Comparison of ENCODE assay signal across 11 mouse cellular contexts in the genomic region with DNA sequence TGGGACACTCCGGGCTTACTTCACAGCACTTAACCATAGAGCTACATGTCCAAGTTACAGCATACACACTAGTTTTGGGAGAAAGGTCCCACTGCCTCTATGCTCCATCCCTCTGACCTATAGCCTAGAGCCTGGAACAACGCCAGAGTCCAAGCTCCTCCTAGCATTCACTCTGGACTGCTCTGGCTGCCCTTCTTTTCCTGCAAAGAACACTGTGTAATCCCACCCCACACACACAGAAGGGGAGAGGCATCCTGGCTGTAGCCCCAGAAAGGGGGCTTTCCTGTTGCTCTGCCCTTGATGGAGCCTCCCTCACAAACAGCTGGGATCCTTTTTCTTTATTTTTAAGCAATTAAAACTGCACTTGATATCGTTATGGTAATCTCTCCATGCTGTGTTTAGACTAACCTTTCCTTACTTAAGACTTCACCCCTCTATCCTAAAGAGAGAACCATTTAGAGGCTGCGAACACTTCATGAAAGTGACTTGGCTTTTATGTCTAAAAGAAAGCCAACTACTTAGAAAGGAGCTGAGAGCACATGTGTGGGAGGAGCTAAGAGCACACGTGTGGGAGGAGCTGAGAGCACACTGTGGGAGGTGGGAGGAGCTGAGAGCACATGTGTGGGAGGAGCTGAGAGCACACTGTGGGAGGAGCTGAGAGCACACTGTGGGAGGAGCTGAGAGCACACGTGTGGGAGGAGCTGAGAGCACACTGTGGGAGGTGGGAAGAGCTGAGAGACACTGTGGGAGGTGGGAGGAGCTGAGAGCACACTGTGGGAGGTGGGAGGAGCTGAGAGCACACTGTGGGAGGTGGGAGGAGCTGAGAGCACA.
A peak's percentile ranks its signal among the peaks of the same experiment; 100 is the strongest.
DNase-seq lines count a peak whose midpoint lies in the region; ATAC-seq and TF ChIP-seq lines count a peak whose summit lies in the region.
"Had no signal": no experiment of that assay in that cellular context is flagged by ENCODE, and none has a peak within 500 bp of the region (broad histone marks: within the 10 kb centered on the region; RNA-seq: fewer than 3 reads in every experiment).

No protein-coding gene starts in this region.

- ATAC-seq in heart, postnatal 0 days (ENCODE audit: insufficient read depth, low read depth), result no peak

- H3K36me3 ChIP-seq in heart, postnatal 0 days (replicated peaks; ENCODE audit: control insufficient read depth, insufficient read depth, low read length), result no peaks in the 10 kb centered on the region
- H3K36me3 ChIP-seq: hindbrain, embryonic 13.5 days; liver, embryonic 13.5 days; neural tube, embryonic 13.5 days had no signal

- H3K27ac ChIP-seq in heart, postnatal 0 days (ENCODE audit: low read depth), result 0 out of 2 replicates have a peak overlapping the region, but pooled peaks have one; percentile 2
- H3K27ac ChIP-seq: hindbrain, embryonic 13.5 days; liver, embryonic 13.5 days; neural tube, embryonic 13.5 days had no signal

- H3K4me2 ChIP-seq in heart, postnatal 0 days (ENCODE audit: low read depth, low read length), result no peak overlapping the region
- H3K4me2 ChIP-seq: hindbrain, embryonic 13.5 days; liver, embryonic 13.5 days; neural tube, embryonic 13.5 days had no signal

- H3K9ac ChIP-seq in heart, postnatal 0 days (replicated peaks; ENCODE audit: low read depth, low read length), result no peak overlapping the region
- H3K9ac ChIP-seq: hindbrain, embryonic 13.5 days; liver, embryonic 13.5 days; neural tube, embryonic 13.5 days had no signal

- TF ChIP-seq CTCF in heart, postnatal 0 days (IDR thresholded peaks at IDR 0.05; ENCODE audit: low read depth), result no peak

- no peaks in the 10 kb centered on the region for H3K9me3 ChIP-seq in heart, postnatal 0 days (replicated peaks; ENCODE audit: control insufficient read depth, low read length)
- H3K9me3 ChIP-seq: hindbrain, embryonic 13.5 days; liver, embryonic 13.5 days; neural tube, embryonic 13.5 days had no signal

- 60% methylated on average over 6 of the region's 6 CpGs for WGBS in heart, postnatal 0 days

- DNase-seq in heart, postnatal 0 days (ENCODE audit: low spot score), result no peak
- DNase-seq in heart, adult 9 months (ENCODE audit: low spot score in 2 of 2), result no peak
- peak; percentile 25 for DNase-seq in thymus, postnatal 0 days (ENCODE audit: low spot score)
- no peak for DNase-seq in thymus, adult 18-20 months
- DNase-seq in kidney, postnatal 10 days, result peak; percentile 77
- no peak for DNase-seq in right cerebral cortex, postnatal 14 days
- DNase-seq in frontal cortex, postnatal 14 days (ENCODE audit: low spot score in 2 of 2), result no peak
- no peak for DNase-seq in ovary, postnatal 36 days (ENCODE audit: low spot score)
- DNase-seq: liver, embryonic 13.5 days had no signal

- H3K4me3 ChIP-seq in heart, postnatal 0 days (ENCODE audit: low read depth, low read length), result no peak overlapping the region
- H3K4me3 ChIP-seq: hindbrain, embryonic 13.5 days; liver, embryonic 13.5 days; neural tube, embryonic 13.5 days had no signal

- H3K4me1 ChIP-seq in heart, postnatal 0 days (ENCODE audit: control insufficient read depth, insufficient read depth), result peaks cover 51% of the 10 kb centered on the region
- H3K4me1 ChIP-seq: liver, embryonic 13.5 days had no signal

- TF ChIP-seq EP300 in heart, postnatal 0 days (IDR thresholded peaks at IDR 0.05; ENCODE audit: low read depth), result no peak

- H3K27me3 ChIP-seq in heart, postnatal 0 days (ENCODE audit: control insufficient read depth, insufficient read depth, low read length), result no peaks in the 10 kb centered on the region
- H3K27me3 ChIP-seq: hindbrain, embryonic 13.5 days; liver, embryonic 13.5 days; neural tube, embryonic 13.5 days had no signal

Comparison
In these comparisons a context has a peak if more than half of its experiments do, and no peak if none do; other contexts are left out.
1. DNase-seq: peak in thymus, postnatal 0 days (single experiment) and kidney, postnatal 10 days (single experiment); none in heart, postnatal 0 days (single experiment), heart, adult 9 months (0 of 2), thymus, adult 18-20 months (0 of 2), right cerebral cortex, postnatal 14 days (single experiment), frontal cortex, postnatal 14 days (0 of 2) and ovary, postnatal 36 days (single experiment).